15 mouse cellular contexts compared by ENCODE assay signal in the genomic region with DNA sequence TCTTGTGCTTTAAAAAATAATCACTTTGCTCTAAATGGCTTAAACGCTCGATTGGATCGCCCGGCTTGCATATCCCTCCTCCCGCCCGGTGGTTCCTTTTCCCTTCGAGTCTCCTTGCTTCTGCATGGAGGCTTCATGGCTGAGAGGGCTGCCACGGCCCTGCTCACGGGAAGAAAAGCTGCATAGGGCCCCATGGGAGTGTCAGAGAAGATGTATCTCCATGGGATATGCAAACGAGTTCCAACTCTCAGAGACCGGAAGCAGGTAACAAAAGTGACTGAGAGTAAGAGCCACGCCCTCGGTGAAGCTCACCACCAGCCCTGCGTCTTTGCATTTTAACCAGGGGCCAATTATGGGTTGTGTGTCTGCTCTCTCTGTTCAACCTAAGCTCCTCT. TPM values are rescaled to one million over a fixed set of nuclear protein-coding genes. Genes with fewer than 3 reads are reported as not detected.
DNase-seq lines count a peak whose midpoint lies in the region; ATAC-seq and TF ChIP-seq lines count a peak whose summit lies in the region.
"Had no signal": no experiment of that assay in that cellular context is flagged by ENCODE, and none has a peak within 500 bp of the region (broad histone marks: within the 10 kb centered on the region; RNA-seq: fewer than 3 reads in every experiment).

No protein-coding gene starts in this region.

- peak overlapping the region; percentile 29 for H3K4me2 ChIP-seq in hindbrain, embryonic 16.5 days (ENCODE audit: low read length)
- H3K4me2 ChIP-seq in hindbrain, embryonic 14.5 days (replicated peaks), result no peak overlapping the region
- peak overlapping the region; percentile 24; the same call in 1 of the 2 replicates for H3K4me2 ChIP-seq in intestine, postnatal 0 days (replicated peaks; ENCODE audit: low read depth)
- H3K4me2 ChIP-seq: heart, embryonic 13.5 days had no signal

- H3K27ac ChIP-seq in hindbrain, embryonic 16.5 days (ENCODE audit: low read depth, low read length), result no peak overlapping the region
- H3K27ac ChIP-seq in hindbrain, embryonic 14.5 days, result no peak overlapping the region
- no peak overlapping the region for H3K27ac ChIP-seq in intestine, postnatal 0 days (ENCODE audit: low read depth, low read length)
- H3K27ac ChIP-seq: gastrocnemius, adult 2 months; heart, embryonic 13.5 days; liver, embryonic 14.5 days had no signal

- peak; percentile 48; the same call in 1 of the 2 replicates for ATAC-seq in hindbrain, embryonic 16.5 days
- ATAC-seq in hindbrain, embryonic 14.5 days (ENCODE audit: low FRiP score), result no peak
- no peak for ATAC-seq in intestine, postnatal 0 days
- no peak for ATAC-seq in inflammation-experienced regulatory T-cells, adult 6 months
- ATAC-seq: activated CD4-positive, CD25-positive, alpha-beta regulatory T cell, adult 4 months had no signal

- H3K9ac ChIP-seq in hindbrain, embryonic 16.5 days (ENCODE audit: low read depth, low read length), result no peak overlapping the region
- H3K9ac ChIP-seq in hindbrain, embryonic 14.5 days, result no peak overlapping the region
- H3K9ac ChIP-seq in intestine, postnatal 0 days (ENCODE audit: low read depth, low read length), result no peak overlapping the region
- H3K9ac ChIP-seq: heart, embryonic 13.5 days; liver, embryonic 14.5 days had no signal

- no peaks in the 10 kb centered on the region for H3K27me3 ChIP-seq in hindbrain, embryonic 16.5 days (replicated peaks; ENCODE audit: control insufficient read depth, insufficient read depth, low read length)
- no peaks in the 10 kb centered on the region for H3K27me3 ChIP-seq in hindbrain, embryonic 14.5 days (ENCODE audit: control insufficient read depth, insufficient read depth, low read length)
- no peaks in the 10 kb centered on the region for H3K27me3 ChIP-seq in intestine, postnatal 0 days (replicated peaks; ENCODE audit: control insufficient read depth, insufficient read depth, low read length)
- H3K27me3 ChIP-seq: heart, embryonic 13.5 days had no signal

- no peak for DNase-seq in hindbrain, embryonic 14.5 days (ENCODE audit: low spot score)
- peak; percentile 52 for DNase-seq in A20 (ENCODE audit: low read depth, low spot score)
- peak; percentile 63 for DNase-seq in ES-CJ7 (ENCODE audit: low read depth, low spot score)
- DNase-seq in urinary bladder, postnatal 14 days (ENCODE audit: low spot score), result no peak
- DNase-seq in T-cell, adult 2 months (ENCODE audit: low spot score), result no peak
- DNase-seq: gastrocnemius, adult 2 months; kidney, adult 11 months; lung, postnatal 4 days; midbrain, embryonic 14.5 days had no signal

- no peaks in the 10 kb centered on the region for H3K9me3 ChIP-seq in hindbrain, embryonic 16.5 days (ENCODE audit: control insufficient read depth, low read length)
- no peaks in the 10 kb centered on the region for H3K9me3 ChIP-seq in hindbrain, embryonic 14.5 days (ENCODE audit: control insufficient read depth, low read length)
- no peaks in the 10 kb centered on the region for H3K9me3 ChIP-seq in intestine, postnatal 0 days (ENCODE audit: control insufficient read depth)
- H3K9me3 ChIP-seq: heart, embryonic 13.5 days had no signal

- WGBS in hindbrain, embryonic 16.5 days, result 56% methylated on average over 14 of the region's 14 CpGs
- whole genome bisulfite sequencing in hindbrain, embryonic 14.5 days, result 60% methylated on average over 14 of the region's 14 CpGs
- 40% methylated on average over 14 of the region's 14 CpGs for WGBS in intestine, postnatal 0 days

- H3K4me1 ChIP-seq in hindbrain, embryonic 16.5 days (ENCODE audit: control insufficient read depth, insufficient read depth, low read depth, low read length), result no peaks in the 10 kb centered on the region
- no peaks in the 10 kb centered on the region for H3K4me1 ChIP-seq in hindbrain, embryonic 14.5 days (replicated peaks; ENCODE audit: control insufficient read depth, insufficient read depth, low read length)
- 0 out of 2 replicates have a peak, but pooled peaks cover 6% of the 10 kb centered on the region for H3K4me1 ChIP-seq in intestine, postnatal 0 days (replicated peaks; ENCODE audit: control insufficient read depth, insufficient read depth, low read length)

- no peaks in the 10 kb centered on the region for H3K36me3 ChIP-seq in hindbrain, embryonic 16.5 days (ENCODE audit: control insufficient read depth, insufficient read depth, low read length)
- H3K36me3 ChIP-seq in hindbrain, embryonic 14.5 days (replicated peaks; ENCODE audit: control insufficient read depth, insufficient read depth), result no peaks in the 10 kb centered on the region
- no peaks in the 10 kb centered on the region for H3K36me3 ChIP-seq in intestine, postnatal 0 days (ENCODE audit: control insufficient read depth, insufficient read depth)
- H3K36me3 ChIP-seq: heart, embryonic 13.5 days had no signal

- TF ChIP-seq CTCF in intestine, postnatal 0 days (IDR thresholded peaks at IDR 0.05; ENCODE audit: low read depth), result no peak

- no peak overlapping the region for H3K4me3 ChIP-seq in hindbrain, embryonic 16.5 days (ENCODE audit: low read length)
- H3K4me3 ChIP-seq in hindbrain, embryonic 14.5 days (replicated peaks; ENCODE audit: low read length), result no peak overlapping the region
- H3K4me3 ChIP-seq in intestine, postnatal 0 days (ENCODE audit: low read depth, low read length), result no peak overlapping the region
- H3K4me3 ChIP-seq: gastrocnemius, adult 2 months; heart, embryonic 13.5 days had no signal

RNA-seq across cellular contexts. Expression of a gene that starts 24.7 kb away (rescaled TPM):
- 0.11 and 0.15 TPM in 2 replicates for polyA plus RNA-seq in hindbrain, embryonic 16.5 days (2015; fragmentation: Nextera tagmentation; extraction: Ambion mirVana)
- polyA plus RNA-seq in hindbrain, embryonic 14.5 days (2014; fragmentation: Nextera tagmentation; extraction: Ambion mirVana), result 0.08 TPM in 1 of 2 replicates, not detected in the other
- polyA plus RNA-seq in intestine, postnatal 0 days (2015; fragmentation: Nextera tagmentation; extraction: Ambion mirVana), result 7.3 and 9.5 TPM in 2 replicates
- not detected for polyA plus RNA-seq in inflammation-experienced regulatory T-cells, adult 6 months (2017; shearing (Covaris generic))
- polyA plus RNA-seq: activated CD4-positive, CD25-positive, alpha-beta regulatory T cell, adult 4 months; liver, embryonic 14.5 days had no signal

Comparison
In these comparisons a context has a peak if more than half of its experiments do, and no peak if none do; other contexts are left out.
1. DNase-seq: peak in A20 (single experiment) and ES-CJ7 (single experiment); none in hindbrain, embryonic 14.5 days (single experiment), urinary bladder, postnatal 14 days (single experiment) and T-cell, adult 2 months (single experiment).